Mouse (Mus musculus) testis, adult 2 months (tissue): ENCODE results near the gene BC004004.

ENCODE experiments used
- CTCF ChIP-seq: fragments of 200-500 bp; IDR thresholded peaks from 2 replicates; pipeline ENCODE4 v1.5.1; 2012; ENCODE audit warnings: low read depth, mild to moderate bottlenecking, inconsistent platforms, low read length, moderate library complexity; ENCODE audit not compliant: control insufficient read depth, insufficient read depth, insufficient replicate concordance
- POLR2A ChIP-seq: fragments of 200-500 bp; IDR thresholded peaks from 2 replicates; pipeline ENCODE4 v1.6.1; 2012; ENCODE audit warnings: low read depth, mild to moderate bottlenecking, inconsistent platforms, low read length, moderate library complexity; ENCODE audit not compliant: control insufficient read depth

GRCm38 (mm10) chr17:29302149-29302548, 33.6 kb downstream of the BC004004 start:
- TF ChIP-seq CTCF, result no peak
- TF ChIP-seq POLR2A, result no peak
